Mouse (Mus musculus) liver, adult 10 weeks (tissue): ENCODE measurements around the gene Hsph1. TPM values are rescaled to one million over a fixed set of nuclear protein-coding genes. Genes with fewer than 3 reads are reported as not detected.

ENCODE experiments used
- polyA plus RNA-seq: library from polyadenylated mRNA; stranded (reverse); fragments of 350-450 nt; fragmentation: Illumina TruSeq; extraction: RNeasy Lipid Tissue Mini Kit (QIAGEN cat#74804); gene quantifications from one replicate; pipeline ENCODE4 v1.2.3, GENCODE M21; 2014; ENCODE audit warnings: low read depth, low replicate concordance

The Hsph1 gene
- polyA plus RNA-seq: 56.3 TPM

GRCm38 (mm10) chr5:149636075-149636920, at the start of gene Hsph1:
TSS of gene Hsph1 (minus strand) at chr5:149636376.

GRCm38 (mm10) chr5:149678100-149678989, 42.2 kb upstream of the Hsph1 start, which contains the start of gene B3glct:
TSS of gene B3glct (plus strand) at chr5:149678230.

Other genes with a start within 250 kb of the Hsph1 start
- 0.82 TPM for gene Medag, start 224.6 kb downstream of the Hsph1 start, polyA plus RNA-seq
- not detected for gene Tex26, start 196.7 kb downstream of the Hsph1 start, polyA plus RNA-seq
- gene Wdr95, start 107.7 kb downstream of the Hsph1 start, polyA plus RNA-seq: not detected
- gene B3glct, start 41.9 kb upstream of the Hsph1 start, polyA plus RNA-seq: 1.7 TPM